Mouse (Mus musculus): Measurements from ENCODE around the gene Exoc8.

The Exoc8 gene

GRCm38 (mm10) chr8:124897386-124898250 is at the start of gene Exoc8, which contains the start of gene Sprtn:
TSS of gene Exoc8 (minus strand) at chr8:124897705.
TSS of gene Sprtn (plus strand) at chr8:124897886.
- DNase-seq: peak; percentile 97

GRCm38 (mm10) chr8:124944406-124944805 is 46.9 kb upstream of the Exoc8 start:
- DNase-seq: no peak

GRCm38 (mm10) chr8:124943801-124944200 is 46.3 kb upstream of the Exoc8 start:
- DNase-seq: no peak

GRCm38 (mm10) chr8:124937293-124937692 is 39.8 kb upstream of the Exoc8 start:
- no peak for DNase-seq

- no peak for DNase-seq
Measured at GRCm38 (mm10) chr8:124936699-124937098, 39.2 kb upstream of the Exoc8 start.

- no peak for DNase-seq
Measured at GRCm38 (mm10) chr8:124935116-124935515, 37.6 kb upstream of the Exoc8 start.

GRCm38 (mm10) chr8:124932435-124932834 is 34.9 kb upstream of the Exoc8 start:
- DNase-seq: no peak

- no peak for DNase-seq
Measured at GRCm38 (mm10) chr8:124930649-124931048, 33.1 kb upstream of the Exoc8 start.

GRCm38 (mm10) chr8:124930086-124930485 is 32.6 kb upstream of the Exoc8 start:
- DNase-seq: no peak

- DNase-seq: no peak
Measured at GRCm38 (mm10) chr8:124929006-124929405, 31.5 kb upstream of the Exoc8 start.

GRCm38 (mm10) chr8:124926351-124926771 is 28.9 kb upstream of the Exoc8 start:
- DNase-seq: peak; percentile 50

- DNase-seq: no peak
Measured at GRCm38 (mm10) chr8:124925544-124926266, 28.2 kb upstream of the Exoc8 start.

GRCm38 (mm10) chr8:124923971-124924652 is 26.6 kb upstream of the Exoc8 start:
- DNase-seq: no peak

- DNase-seq: no peak
Measured at GRCm38 (mm10) chr8:124922490-124923089, 25.1 kb upstream of the Exoc8 start.

GRCm38 (mm10) chr8:124921369-124922279 is 24.1 kb upstream of the Exoc8 start:
- no peak for DNase-seq

- DNase-seq: no peak
Measured at GRCm38 (mm10) chr8:124917741-124918484, 20.4 kb upstream of the Exoc8 start.

GRCm38 (mm10) chr8:124914061-124914460 is 16.6 kb upstream of the Exoc8 start:
- peak; percentile 34 for DNase-seq

GRCm38 (mm10) chr8:124911938-124912872 is 14.7 kb upstream of the Exoc8 start:
- DNase-seq: peak; percentile 45

GRCm38 (mm10) chr8:124910349-124910748 is 12.8 kb upstream of the Exoc8 start:
- no peak for DNase-seq

GRCm38 (mm10) chr8:124909936-124910335 is 12.4 kb upstream of the Exoc8 start:
- no peak for DNase-seq

Data from kidney, adult 18-20 months (tissue).